22 mouse cellular contexts compared by ENCODE assay signal in genomic region chr6:146273256-146273655, GRCm38 (mm10).
DNase-seq lines count a peak whose midpoint lies in the region; ATAC-seq and TF ChIP-seq lines count a peak whose summit lies in the region.
"Had no signal": no experiment of that assay in that cellular context is flagged by ENCODE, and none has a peak within 500 bp of the region (broad histone marks: within the 10 kb centered on the region; RNA-seq: fewer than 3 reads in every experiment).

No protein-coding gene starts in this region.

- no peaks in the 10 kb centered on the region for H3K4me1 ChIP-seq in hindbrain, postnatal 0 days (ENCODE audit: insufficient read depth, low read length)
- peaks cover 5% of the 10 kb centered on the region; the same call in 1 of the 2 replicates for H3K4me1 ChIP-seq in hindbrain, embryonic 10.5 days (replicated peaks)
- H3K4me1 ChIP-seq in liver, postnatal 0 days (ENCODE audit: insufficient read depth) = peaks cover 10% of the 10 kb centered on the region
- H3K4me1 ChIP-seq: forebrain, embryonic 10.5 days had no signal

- H3K4me3 ChIP-seq in hindbrain, postnatal 0 days (ENCODE audit: low read length) = no peak overlapping the region
- H3K4me3 ChIP-seq in hindbrain, embryonic 10.5 days = no peak overlapping the region
- H3K4me3 ChIP-seq in liver, postnatal 0 days (ENCODE audit: low read depth, low read length) = no peak overlapping the region
- H3K4me3 ChIP-seq: forebrain, embryonic 10.5 days; forebrain, embryonic 13.5 days; heart, embryonic 10.5 days; heart, embryonic 13.5 days; hindbrain, embryonic 13.5 days had no signal

- no peaks in the 10 kb centered on the region for H3K27me3 ChIP-seq in hindbrain, postnatal 0 days (ENCODE audit: insufficient read depth, low read length)
- H3K27me3 ChIP-seq in hindbrain, embryonic 10.5 days (ENCODE audit: insufficient read depth, poor library complexity, severe bottlenecking) = no peaks in the 10 kb centered on the region
- no peaks in the 10 kb centered on the region for H3K27me3 ChIP-seq in splenic B cell, adult 2 months (ENCODE audit: control insufficient read depth, insufficient read depth, low read length, poor library complexity, severe bottlenecking)
- no peaks in the 10 kb centered on the region for H3K27me3 ChIP-seq in liver, postnatal 0 days (ENCODE audit: insufficient read depth, low read length)
- H3K27me3 ChIP-seq: forebrain, embryonic 13.5 days; heart, embryonic 13.5 days; hindbrain, embryonic 13.5 days had no signal

- no peak overlapping the region for H3K9ac ChIP-seq in hindbrain, postnatal 0 days (replicated peaks; ENCODE audit: low read length)
- no peak overlapping the region for H3K9ac ChIP-seq in liver, postnatal 0 days (replicated peaks)
- H3K9ac ChIP-seq: forebrain, embryonic 13.5 days; heart, embryonic 13.5 days; hindbrain, embryonic 13.5 days had no signal

- no peak for TF ChIP-seq EP300 in liver, postnatal 0 days (IDR thresholded peaks at IDR 0.05; ENCODE audit: low read depth)

- no peak overlapping the region for H3K27ac ChIP-seq in hindbrain, postnatal 0 days
- H3K27ac ChIP-seq in hindbrain, embryonic 10.5 days = no peak overlapping the region
- no peak overlapping the region for H3K27ac ChIP-seq in liver, postnatal 0 days (ENCODE audit: low read depth)
- H3K27ac ChIP-seq: forebrain, embryonic 10.5 days; forebrain, embryonic 13.5 days; heart, embryonic 10.5 days; heart, embryonic 13.5 days; hindbrain, embryonic 13.5 days had no signal

- no peaks in the 10 kb centered on the region for H3K36me3 ChIP-seq in hindbrain, postnatal 0 days (ENCODE audit: insufficient read depth, low read length)
- no peaks in the 10 kb centered on the region for H3K36me3 ChIP-seq in hindbrain, embryonic 10.5 days
- no peaks in the 10 kb centered on the region for H3K36me3 ChIP-seq in splenic B cell, adult 2 months (ENCODE audit: control insufficient read depth, insufficient read depth, low read length, poor library complexity, severe bottlenecking)
- no peaks in the 10 kb centered on the region for H3K36me3 ChIP-seq in liver, postnatal 0 days (replicated peaks; ENCODE audit: insufficient read depth, low read length)
- H3K36me3 ChIP-seq: forebrain, embryonic 10.5 days; hindbrain, embryonic 13.5 days had no signal

- no peak for ATAC-seq in hindbrain, postnatal 0 days
- no peak for ATAC-seq in liver, postnatal 0 days
- ATAC-seq: CD4-positive, CD25-positive, alpha-beta regulatory T cell, adult 4 months; forebrain, embryonic 16.5 days; hindbrain, embryonic 16.5 days; inflammation-experienced regulatory T-cells, adult 6 months had no signal

- 91% methylated on average over 5 of the region's 5 CpGs for WGBS in hindbrain, postnatal 0 days
- 89% methylated on average over 5 of the region's 5 CpGs for WGBS in hindbrain, embryonic 10.5 days
- WGBS in liver, postnatal 0 days (ENCODE audit: insufficient replicate concordance) = 84% methylated on average over 5 of the region's 5 CpGs

- 0 out of 2 replicates have a peak, but pooled peaks have one; percentile 1 for TF ChIP-seq CTCF in hindbrain, postnatal 0 days (IDR thresholded peaks at IDR 0.05; ENCODE audit: low read depth)
- no peak for TF ChIP-seq CTCF in liver, postnatal 0 days (IDR thresholded peaks at IDR 0.05; ENCODE audit: low read depth)

- no peak overlapping the region for H3K4me2 ChIP-seq in hindbrain, postnatal 0 days (ENCODE audit: low read depth, low read length)
- H3K4me2 ChIP-seq in liver, postnatal 0 days (ENCODE audit: low read depth, low read length) = no peak overlapping the region
- H3K4me2 ChIP-seq: forebrain, embryonic 13.5 days; heart, embryonic 13.5 days; hindbrain, embryonic 13.5 days had no signal

- no peaks in the 10 kb centered on the region for H3K9me3 ChIP-seq in hindbrain, postnatal 0 days (ENCODE audit: low read length)
- no peaks in the 10 kb centered on the region for H3K9me3 ChIP-seq in hindbrain, embryonic 10.5 days
- H3K9me3 ChIP-seq in liver, postnatal 0 days (ENCODE audit: low read length) = no peaks in the 10 kb centered on the region
- H3K9me3 ChIP-seq: forebrain, embryonic 10.5 days; forebrain, embryonic 13.5 days; heart, embryonic 10.5 days; heart, embryonic 13.5 days; hindbrain, embryonic 13.5 days had no signal

- no peak for DNase-seq in hindbrain, postnatal 0 days (ENCODE audit: low spot score)
- DNase-seq in hindbrain, embryonic 10.5 days (ENCODE audit: low spot score) = no peak
- DNase-seq in testis, postnatal 10 days (ENCODE audit: low spot score) = peak; percentile 32
- no peak for DNase-seq in testis, postnatal 14 days (ENCODE audit: low spot score)
- DNase-seq in splenic B cell, adult 2 months (ENCODE audit: low read depth, low spot score) = peak; percentile 13
- DNase-seq in liver, postnatal 0 days = no peak
- DNase-seq: adrenal gland, postnatal 10 days; adrenal gland, postnatal 36 days; cerebellum, adult 18-20 months; cerebellum, adult 9-10 months; gastrocnemius, postnatal 10 days; gastrocnemius, postnatal 36 days; heart, postnatal 14 days had no signal

Comparison
In these comparisons a context has a peak if more than half of its experiments do, and no peak if none do; other contexts are left out.
1. DNase-seq: peak in testis, postnatal 10 days (single experiment) and splenic B cell, adult 2 months (single experiment); none in hindbrain, postnatal 0 days (single experiment), hindbrain, embryonic 10.5 days (single experiment), testis, postnatal 14 days (single experiment) and liver, postnatal 0 days (single experiment).